Mouse (Mus musculus) midbrain, embryonic 15.5 days (tissue): ENCODE results near the gene Mbd3l2. TPM values are rescaled to one million over a fixed set of nuclear protein-coding genes. Genes with fewer than 3 reads are reported as not detected.

Source experiments
- microRNA-seq: library from miRNA; unstranded; fragments of <30 nt; microRNA quantifications from one replicate; pipeline ENCODE4, GENCODE M21; 2016
- polyA plus RNA-seq: library from polyadenylated mRNA; unstranded; fragments of >200 nt; fragmentation: Nextera tagmentation; extraction: Ambion mirVana; gene quantifications from 2 replicates; pipeline ENCODE4 v1.2.1, GENCODE M21; 2015

The Mbd3l2 gene
- polyA plus RNA-seq, 1 experiment from 2014 or later, result 0.13 TPM

Small RNA genes within 50 kb of the gene (microRNA-seq; reads per million reads assigned to microRNA genes)
- not detected for gene Gm22854

Other genes with a start within 250 kb of the Mbd3l2 start
- gene Chordc1, start 138.5 kb upstream of the Mbd3l2 start, polyA plus RNA-seq, result 134 and 138 TPM in 2 replicates
- 1.7 and 1.9 TPM in 2 replicates for gene Naalad2, start 27.7 kb upstream of the Mbd3l2 start, polyA plus RNA-seq
- not detected in 2 replicates for gene Ubtfl1, start 26.2 kb upstream of the Mbd3l2 start, polyA plus RNA-seq
- 45.4 and 54.8 TPM in 2 replicates for gene Zfp558, start 47.6 kb downstream of the Mbd3l2 start, polyA plus RNA-seq
- gene Mbd3l1, start 47.7 kb downstream of the Mbd3l2 start, polyA plus RNA-seq, result not detected in 2 replicates
- not detected in 2 replicates for gene Muc16, start 243.9 kb downstream of the Mbd3l2 start, polyA plus RNA-seq